Mouse (Mus musculus) lung, adult 10 weeks (tissue): Measurements from ENCODE around the gene Stt3b. TPM values are rescaled to one million over a fixed set of nuclear protein-coding genes. Genes with fewer than 3 reads are reported as not detected.

Source experiments
- polyA plus RNA-seq: library from polyadenylated mRNA; stranded (reverse); fragments of 350-450 nt; fragmentation: Illumina TruSeq; extraction: RNeasy Lipid Tissue Mini Kit (QIAGEN cat#74804); gene quantifications from one replicate; pipeline ENCODE4 v1.2.3, GENCODE M21; 2014; ENCODE audit warnings: low read depth, low replicate concordance; ENCODE audit not compliant: insufficient read depth

Stt3b gene
- 47.2 TPM for polyA plus RNA-seq

GRCm38 (mm10) chr9:115310346-115311222 is at the start of gene Stt3b:
Gene Stt3b (minus strand): TSS chr9:115310421.

